ENCODE assay signal across 26 mouse cellular contexts in the genomic region with DNA sequence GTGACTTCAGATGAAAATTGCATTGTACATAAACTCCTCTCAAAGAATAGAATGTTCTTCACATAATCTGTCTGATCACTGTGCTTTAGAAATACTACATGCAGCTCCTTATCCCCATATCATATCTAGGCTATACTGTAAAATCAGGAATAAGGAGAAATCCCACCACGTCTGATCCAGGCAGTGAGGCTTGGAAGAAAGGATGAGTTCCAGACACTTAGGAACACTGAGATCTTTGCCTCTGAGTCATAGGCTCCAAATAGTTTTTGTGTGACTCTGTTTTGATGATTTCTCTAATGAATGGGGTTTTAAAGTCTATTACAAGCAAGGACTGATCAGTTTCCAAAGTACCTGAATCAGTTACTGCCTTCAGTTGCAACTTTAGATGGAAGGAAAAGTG.
"Had no signal": no experiment of that assay in that cellular context is flagged by ENCODE, and none has a peak within 500 bp of the region (broad histone marks: within the 10 kb centered on the region; RNA-seq: fewer than 3 reads in every experiment).

No protein-coding gene starts in this region.

- ATAC-seq: hindbrain, postnatal 0 days; intestine, postnatal 0 days had no signal

- H3K27me3 ChIP-seq: heart, embryonic 12.5 days; hindbrain, embryonic 12.5 days; limb, embryonic 12.5 days; liver, embryonic 13.5 days; liver, embryonic 15.5 days had no signal

- H3K9me3 ChIP-seq: heart, embryonic 10.5 days; heart, embryonic 12.5 days; hindbrain, embryonic 10.5 days; hindbrain, embryonic 12.5 days; limb, embryonic 10.5 days; limb, embryonic 12.5 days; liver, embryonic 13.5 days; liver, embryonic 15.5 days had no signal

- H3K4me1 ChIP-seq: heart, embryonic 10.5 days; heart, embryonic 12.5 days; hindbrain, embryonic 10.5 days; hindbrain, embryonic 12.5 days; limb, embryonic 10.5 days; limb, embryonic 12.5 days; liver, embryonic 13.5 days; liver, embryonic 15.5 days had no signal

- H3K9ac ChIP-seq: heart, embryonic 12.5 days; hindbrain, embryonic 12.5 days; hindbrain, embryonic 14.5 days; limb, embryonic 12.5 days; liver, embryonic 13.5 days; liver, embryonic 15.5 days had no signal

- H3K4me2 ChIP-seq: heart, embryonic 12.5 days; hindbrain, embryonic 12.5 days; hindbrain, embryonic 14.5 days; limb, embryonic 12.5 days; liver, embryonic 11.5 days; liver, embryonic 13.5 days; liver, embryonic 15.5 days had no signal

- H3K4me3 ChIP-seq: gastrocnemius, adult 2 months; heart, embryonic 10.5 days; heart, embryonic 12.5 days; hindbrain, embryonic 10.5 days; hindbrain, embryonic 12.5 days; layer of hippocampus, adult 2 months; left cerebral cortex, adult 2 months; limb, embryonic 10.5 days; limb, embryonic 12.5 days; liver, embryonic 13.5 days; liver, embryonic 15.5 days had no signal

- DNase-seq: gastrocnemius, adult 2 months; gastrocnemius, postnatal 10 days; gastrocnemius, postnatal 25 days; heart, adult 18-20 months; heart, postnatal 10 days; heart, postnatal 4 days; kidney, adult 18-20 months; kidney, adult 8-10 months; kidney, postnatal 10 days; kidney, postnatal 25 days; kidney, postnatal 4 days; liver; liver, embryonic 13.5 days had no signal

- H3K27ac ChIP-seq: gastrocnemius, adult 2 months; heart, embryonic 10.5 days; hindbrain, embryonic 10.5 days; hindbrain, embryonic 12.5 days; hindbrain, embryonic 14.5 days; hindbrain, postnatal 0 days; layer of hippocampus, adult 2 months; left cerebral cortex, adult 2 months; limb, embryonic 10.5 days; limb, embryonic 12.5 days; liver, embryonic 13.5 days; liver, embryonic 15.5 days had no signal

- H3K36me3 ChIP-seq: heart, embryonic 10.5 days; heart, embryonic 12.5 days; hindbrain, embryonic 10.5 days; hindbrain, embryonic 12.5 days; limb, embryonic 10.5 days; limb, embryonic 12.5 days; liver, embryonic 13.5 days; liver, embryonic 15.5 days had no signal
